Mouse (Mus musculus) kidney, postnatal 0 days (tissue): ENCODE results near the gene Gtf2h4. TPM values are rescaled to one million over a fixed set of nuclear protein-coding genes. Genes with fewer than 3 reads are reported as not detected.
A peak's percentile ranks its signal among the peaks of the same experiment; 100 is the strongest.

ENCODE experiments used
- ATAC-seq: fragments of 200-750 bp; cut with Nextera tagmentation; replicated peaks from 2 replicates; pipeline ENCODE4 v1.8.0; 2017; ENCODE audit warnings: low read depth, moderate number of reproducible peaks, moderate TSS enrichment, moderate library complexity; ENCODE audit not compliant: low FRiP score
- DNase-seq: peaks from one replicate; pipeline ENCODE4 v3.0.0-alpha.2; 2016; ENCODE audit warnings: low spot score
- H3K27ac ChIP-seq: fragments of 300-500 bp; sonication (generic); 2 replicates; pipeline ENCODE4 v1.5.1; 2014; ENCODE audit warnings: mild to moderate bottlenecking
- H3K27me3 ChIP-seq: fragments of 300-500 bp; sonication (generic); 2 replicates; pipeline ENCODE4 v1.6.1; 2014; ENCODE audit warnings: low read length, mixed read lengths; ENCODE audit not compliant: insufficient read depth
- H3K36me3 ChIP-seq: fragments of 300-500 bp; sonication (generic); 2 replicates; pipeline ENCODE4 v1.6.1; 2014; ENCODE audit warnings: low read length, mixed read lengths; ENCODE audit not compliant: insufficient read depth
- H3K4me1 ChIP-seq: fragments of 300-500 bp; sonication (generic); replicated peaks from 2 replicates; pipeline ENCODE4 v1.6.1; 2014; ENCODE audit warnings: antibody characterized with exemption, low read length, mixed read lengths; ENCODE audit not compliant: insufficient read depth
- H3K4me2 ChIP-seq: fragments of 300-500 bp; sonication (generic); 2 replicates; pipeline ENCODE4 v1.6.1; 2014; ENCODE audit warnings: mild to moderate bottlenecking, low read length, moderate library complexity, mixed read lengths
- H3K4me3 ChIP-seq: fragments of 300-500 bp; sonication (generic); replicated peaks from 2 replicates; pipeline ENCODE4 v1.5.1; 2014; ENCODE audit warnings: low read depth, low read length
- H3K9ac ChIP-seq: fragments of 300-500 bp; sonication (generic); 2 replicates; pipeline ENCODE4 v1.6.1; 2014; ENCODE audit warnings: low read depth, low read length
- H3K9me3 ChIP-seq: fragments of 300-500 bp; sonication (generic); replicated peaks from 2 replicates; pipeline ENCODE4 v1.6.1; 2016; ENCODE audit warnings: low read length, inconsistent platforms, mixed read lengths
- CTCF ChIP-seq: IDR thresholded peaks from 2 replicates; pipeline ENCODE4 v1.5.1; 2016; ENCODE audit warnings: antibody characterized with exemption, low read depth, mild to moderate bottlenecking, moderate library complexity
- WGBS: fragments of 180-500 bp; shearing (Covaris S2); extraction: QIAGEN DNeasy Blood & Tissue Kit; methylation state at CpG from one replicate; pipeline ENCODE4 v1.1.7; 2014; 5-methylcytosine and 5-hydroxymethylcytosine counted together
- polyA plus RNA-seq: library from polyadenylated mRNA; unstranded; fragments of >200 nt; fragmentation: Nextera tagmentation; extraction: Ambion mirVana; gene quantifications from 2 replicates; pipeline ENCODE4 v1.2.1, GENCODE M21; 2015

The Gtf2h4 gene
- polyA plus RNA-seq = 35.6 and 36.5 TPM in 2 replicates

- Histone ChIP-seq H3K9ac (peak within 1 kb of the TSS; percentile 69), H3K36me3 (no peaks in the 10 kb centered on the region), H3K27me3 (no peaks in the 10 kb centered on the region), H3K4me3 (peak within 1 kb of the TSS; percentile 55), H3K4me1 (peaks cover 4% of the 10 kb centered on the region; the same call in 1 of the 2 replicates), H3K9me3 (no peaks in the 10 kb centered on the region), H3K27ac (no peak within 1 kb of the TSS), H3K4me2 (peak within 1 kb of the TSS; percentile 79)
- DNase-seq (peak; percentile 98), ATAC-seq (peak; percentile 96)
- TF ChIP-seq CTCF = no peak
- 1% methylated on average over 23 of the region's 23 CpGs for WGBS
These were observed at the start of gene Gtf2h4 for GRCm38 (mm10) chr17:35673416-35674035. Gtf2h4 (minus strand) TSS chr17:35673739.

- 0 out of 2 replicates have a peak, but pooled peaks cover 15% of the 10 kb centered on the region for H3K4me1 ChIP-seq
- no peak for TF ChIP-seq CTCF
- no peak overlapping the region for H3K4me3 ChIP-seq
- H3K27me3 ChIP-seq = no peaks in the 10 kb centered on the region
- peak; percentile 52 for DNase-seq
- no peaks in the 10 kb centered on the region for H3K9me3 ChIP-seq
- H3K9ac ChIP-seq = 0 out of 2 replicates have a peak overlapping the region, but pooled peaks have one; percentile 31
- no peak overlapping the region for H3K4me2 ChIP-seq
- peak; percentile 45 for ATAC-seq
- no peaks in the 10 kb centered on the region for H3K36me3 ChIP-seq
- WGBS = 21% methylated on average over 8 of the region's 8 CpGs
- H3K27ac ChIP-seq = peak overlapping the region; percentile 80
These were observed 48.1 kb upstream of the Gtf2h4 start for GRCm38 (mm10) chr17:35721676-35722075.

- 13% methylated on average over 11 of the region's 11 CpGs for WGBS
- Histone ChIP-seq H3K27ac (peak overlapping the region; percentile 15), H3K9me3 (no peaks in the 10 kb centered on the region), H3K4me3 (no peak overlapping the region), H3K4me2 (no peak overlapping the region), H3K4me1 (0 out of 2 replicates have a peak, but pooled peaks cover 14% of the 10 kb centered on the region), H3K36me3 (no peaks in the 10 kb centered on the region), H3K9ac (no peak overlapping the region), H3K27me3 (no peaks in the 10 kb centered on the region)
- peak; percentile 78 for DNase-seq
- ATAC-seq = peak; percentile 38
- TF ChIP-seq CTCF = no peak
These were observed 46.8 kb upstream of the Gtf2h4 start for GRCm38 (mm10) chr17:35720340-35720727.

- Histone ChIP-seq H3K36me3 (no peaks in the 10 kb centered on the region), H3K4me3 (no peak overlapping the region), H3K9me3 (no peaks in the 10 kb centered on the region), H3K27me3 (no peaks in the 10 kb centered on the region), H3K4me2 (no peak overlapping the region), H3K4me1 (0 out of 2 replicates have a peak, but pooled peaks cover 11% of the 10 kb centered on the region), H3K27ac (peak overlapping the region; percentile 15), H3K9ac (no peak overlapping the region)
- WGBS = 41% methylated on average over 9 of the region's 9 CpGs
- ATAC-seq (no peak), DNase-seq (peak; percentile 28)
- peak; percentile 51 for TF ChIP-seq CTCF
These were observed 46.2 kb upstream of the Gtf2h4 start for GRCm38 (mm10) chr17:35719616-35720339.

GRCm38 (mm10) chr17:35717080-35717479 is 43.5 kb upstream of the Gtf2h4 start:
- Histone ChIP-seq H3K9ac (no peak overlapping the region), H3K9me3 (no peaks in the 10 kb centered on the region), H3K27me3 (no peaks in the 10 kb centered on the region), H3K4me1 (0 out of 2 replicates have a peak, but pooled peaks cover 9% of the 10 kb centered on the region), H3K4me2 (no peak overlapping the region), H3K4me3 (no peak overlapping the region), H3K27ac (no peak overlapping the region), H3K36me3 (no peaks in the 10 kb centered on the region)
- ATAC-seq (no peak), DNase-seq (no peak)
- 84% methylated on average over 6 of the region's 6 CpGs for WGBS
- no peak for TF ChIP-seq CTCF

GRCm38 (mm10) chr17:35716114-35716513 is 42.6 kb upstream of the Gtf2h4 start:
- 67% methylated on average over 3 of the region's 3 CpGs for WGBS
- Histone ChIP-seq H3K9ac (no peak overlapping the region), H3K4me2 (no peak overlapping the region), H3K4me3 (no peak overlapping the region), H3K9me3 (no peaks in the 10 kb centered on the region), H3K27me3 (no peaks in the 10 kb centered on the region), H3K36me3 (no peaks in the 10 kb centered on the region), H3K27ac (peak overlapping the region; percentile 50; the same call in 1 of the 2 replicates), H3K4me1 (0 out of 2 replicates have a peak, but pooled peaks cover 4% of the 10 kb centered on the region)
- TF ChIP-seq CTCF = no peak
- DNase-seq (no peak), ATAC-seq (peak; percentile 61)
